Mouse (Mus musculus): ENCODE measurements around the gene Sun2.

DNA sequence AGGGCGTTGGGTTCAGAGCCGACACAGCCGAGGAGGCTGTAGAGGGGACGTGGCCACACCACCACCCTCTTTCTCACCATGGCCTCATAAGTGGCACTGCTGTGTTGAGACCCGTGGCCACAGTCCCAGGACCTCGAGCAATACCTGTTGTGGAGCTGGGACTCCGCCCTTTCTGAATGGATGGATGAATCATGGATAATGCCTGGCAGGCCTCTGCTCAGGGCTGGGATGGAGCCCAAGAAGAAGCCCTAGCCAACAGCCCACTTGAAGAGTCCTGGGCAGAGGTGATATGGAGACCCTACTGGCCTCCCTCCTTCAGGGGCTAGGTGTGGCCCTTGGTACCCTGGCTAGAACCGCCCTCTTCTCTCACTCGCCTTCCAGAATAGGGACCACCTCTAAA is 20.7 kb upstream of the Sun2 start:
- TF ChIP-seq CTCF (IDR thresholded peaks at IDR 0.05; ENCODE audit: extremely low read depth, insufficient read depth, insufficient read length, insufficient replicate concordance) (no peak), POLR2A (IDR thresholded peaks at IDR 0.05; ENCODE audit: low read depth, low read length) (no peak)
